Mouse (Mus musculus): ENCODE results near the gene Ttc30a2. TPM values are rescaled to one million over a fixed set of nuclear protein-coding genes. Genes with fewer than 3 reads are reported as not detected.
A peak's percentile ranks its signal among the peaks of the same experiment; 100 is the strongest.
"Not testable (repeated sequence)": the region's sequence is repeated elsewhere in the genome, so short reads cannot be mapped to it uniquely, and the experiment has no call there.

Ttc30a2 gene
- polyA plus RNA-seq, 1 experiment from 2014 or later, result 0.15 TPM

- Histone ChIP-seq H3K9ac (ENCODE audit: low read depth, low read length) (no peak overlapping the region), H3K4me3 (ENCODE audit: low read length) (no peak overlapping the region), H3K4me2 (ENCODE audit: low read depth, low read length) (no peak overlapping the region), H3K27ac (ENCODE audit: low read length) (no peak overlapping the region), H3K9me3 (ENCODE audit: control insufficient read depth, low read length) (0 out of 2 replicates have a peak, but pooled peaks cover 5% of the 10 kb centered on the region), H3K36me3 (ENCODE audit: control insufficient read depth, insufficient read depth, low read length) (no peaks in the 10 kb centered on the region), H3K4me1 (ENCODE audit: control insufficient read depth, insufficient read depth, low read length) (0 out of 2 replicates have a peak, but pooled peaks cover 2% of the 10 kb centered on the region), H3K27me3 (replicated peaks; ENCODE audit: control insufficient read depth, insufficient read depth, low read length) (no peaks in the 10 kb centered on the region)
- WGBS, result 75% methylated on average over 3 of the region's 3 CpGs
- ATAC-seq, result no peak
These were observed 5.9 kb upstream of the Ttc30a2 start for GRCm38 (mm10) chr2:75983847-75984246.

DNA sequence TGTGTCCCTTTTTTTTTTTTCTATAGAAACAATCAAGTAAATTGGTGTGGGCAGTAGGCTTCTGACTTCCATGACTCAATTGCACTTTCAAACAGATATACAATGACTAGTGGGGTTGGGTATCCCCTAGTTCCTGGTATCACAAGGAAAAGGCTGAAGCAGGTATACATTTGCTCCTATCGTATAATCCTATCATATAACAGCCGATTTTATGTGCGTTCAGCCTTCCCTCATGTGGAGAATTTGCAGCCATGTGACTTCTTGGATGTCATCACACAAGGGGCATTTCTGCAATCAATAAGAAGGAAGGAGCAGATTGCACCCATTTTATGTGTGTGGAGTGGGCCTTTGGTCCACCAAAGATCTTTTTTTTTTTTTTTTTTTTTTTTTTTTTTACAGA lies 5.1 kb upstream of the Ttc30a2 start:
- Histone ChIP-seq H3K4me2 (ENCODE audit: low read depth, low read length) (no peak overlapping the region), H3K9me3 (ENCODE audit: control insufficient read depth, low read length) (0 out of 2 replicates have a peak, but pooled peaks cover 5% of the 10 kb centered on the region), H3K4me1 (ENCODE audit: control insufficient read depth, insufficient read depth, low read length) (0 out of 2 replicates have a peak, but pooled peaks cover 2% of the 10 kb centered on the region), H3K27ac (ENCODE audit: low read length) (no peak overlapping the region), H3K27me3 (replicated peaks; ENCODE audit: control insufficient read depth, insufficient read depth, low read length) (no peaks in the 10 kb centered on the region), H3K9ac (ENCODE audit: low read depth, low read length) (no peak overlapping the region), H3K4me3 (ENCODE audit: low read length) (no peak overlapping the region), H3K36me3 (ENCODE audit: control insufficient read depth, insufficient read depth, low read length) (no peaks in the 10 kb centered on the region)
- WGBS, result 95% methylated on average over 3 of the region's 3 CpGs
- no peak for ATAC-seq

DNA sequence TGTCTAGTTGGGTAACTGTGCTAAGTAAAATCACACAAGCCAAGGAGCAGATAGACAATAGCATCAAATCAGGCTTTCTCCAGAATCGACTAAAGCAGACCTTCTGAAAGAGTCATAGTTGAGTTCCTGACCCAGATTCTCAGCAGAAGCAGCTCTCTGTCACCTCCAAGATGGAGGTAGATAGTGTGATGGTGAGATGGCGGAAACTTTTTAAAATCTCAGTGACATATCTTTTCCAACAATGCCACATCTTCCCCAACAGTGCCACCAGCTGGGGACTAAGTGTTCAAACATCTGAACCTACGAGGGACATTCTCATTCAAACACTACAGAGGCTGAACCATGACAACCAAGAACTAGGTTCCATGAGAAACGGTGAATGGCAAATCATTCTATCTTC lies 4.7 kb upstream of the Ttc30a2 start:
- Histone ChIP-seq H3K9me3 (ENCODE audit: control insufficient read depth, low read length) (0 out of 2 replicates have a peak, but pooled peaks cover 5% of the 10 kb centered on the region), H3K9ac (ENCODE audit: low read depth, low read length) (no peak overlapping the region), H3K27ac (ENCODE audit: low read length) (no peak overlapping the region), H3K36me3 (ENCODE audit: control insufficient read depth, insufficient read depth, low read length) (no peaks in the 10 kb centered on the region), H3K4me3 (ENCODE audit: low read length) (no peak overlapping the region), H3K27me3 (replicated peaks; ENCODE audit: control insufficient read depth, insufficient read depth, low read length) (no peaks in the 10 kb centered on the region), H3K4me2 (ENCODE audit: low read depth, low read length) (no peak overlapping the region), H3K4me1 (ENCODE audit: control insufficient read depth, insufficient read depth, low read length) (0 out of 2 replicates have a peak, but pooled peaks cover 2% of the 10 kb centered on the region)
- 96% methylated on average over 4 of the region's 4 CpGs for WGBS
- no peak for ATAC-seq

DNA sequence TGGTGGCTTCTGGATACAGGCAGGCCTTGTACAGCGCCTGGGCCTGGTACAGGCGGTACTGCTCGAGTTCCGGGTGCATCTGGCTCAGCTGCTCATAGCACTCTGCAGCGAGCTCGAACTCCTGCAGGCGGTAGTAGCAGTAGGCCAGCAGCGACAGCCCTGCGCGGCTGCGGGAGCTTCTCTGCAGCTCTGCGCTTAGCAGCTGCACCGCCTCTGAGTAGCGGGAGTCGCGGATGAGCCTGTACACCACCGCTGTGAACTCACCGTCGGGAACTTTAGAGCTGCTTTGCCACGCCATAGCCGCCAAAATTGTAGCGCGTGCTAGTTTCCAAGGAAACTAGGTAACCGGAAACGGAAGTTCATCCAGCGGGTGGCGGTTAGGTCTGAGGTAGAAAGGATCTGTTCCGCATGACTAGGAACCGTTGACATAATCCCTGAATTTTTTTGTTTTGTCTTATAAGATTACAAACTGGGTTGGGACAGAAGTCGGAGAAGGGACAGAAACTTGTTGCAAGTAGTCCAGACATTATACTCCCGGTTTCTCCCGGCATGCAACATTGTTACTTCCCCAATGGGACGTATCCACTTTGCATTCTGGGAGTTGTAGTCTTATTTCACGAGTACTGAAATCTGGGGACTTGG lies 3.6 kb upstream of the Ttc30a2 start, which contains the start of gene Ttc30a1:
TSS of gene Ttc30a1 (minus strand) at position 528 of the 642 bp plus-strand sequence.
- H3K27me3 ChIP-seq (replicated peaks; ENCODE audit: control insufficient read depth, insufficient read depth, low read length); H3K36me3 ChIP-seq (ENCODE audit: control insufficient read depth, insufficient read depth, low read length); H3K4me1 ChIP-seq (ENCODE audit: control insufficient read depth, insufficient read depth, low read length); H3K9me3 ChIP-seq (ENCODE audit: control insufficient read depth, low read length); H3K27ac ChIP-seq (ENCODE audit: low read length): not testable (repeated sequence)
- Histone ChIP-seq H3K4me3 (ENCODE audit: low read length) (peak within 1 kb of the TSS; percentile 57), H3K9ac (ENCODE audit: low read depth, low read length) (peak within 1 kb of the TSS; percentile 71), H3K4me2 (ENCODE audit: low read depth, low read length) (peak within 1 kb of the TSS; percentile 64)
- peak; percentile 77 for ATAC-seq
- 3% methylated on average over 29 of the region's 34 CpGs for WGBS

DNA sequence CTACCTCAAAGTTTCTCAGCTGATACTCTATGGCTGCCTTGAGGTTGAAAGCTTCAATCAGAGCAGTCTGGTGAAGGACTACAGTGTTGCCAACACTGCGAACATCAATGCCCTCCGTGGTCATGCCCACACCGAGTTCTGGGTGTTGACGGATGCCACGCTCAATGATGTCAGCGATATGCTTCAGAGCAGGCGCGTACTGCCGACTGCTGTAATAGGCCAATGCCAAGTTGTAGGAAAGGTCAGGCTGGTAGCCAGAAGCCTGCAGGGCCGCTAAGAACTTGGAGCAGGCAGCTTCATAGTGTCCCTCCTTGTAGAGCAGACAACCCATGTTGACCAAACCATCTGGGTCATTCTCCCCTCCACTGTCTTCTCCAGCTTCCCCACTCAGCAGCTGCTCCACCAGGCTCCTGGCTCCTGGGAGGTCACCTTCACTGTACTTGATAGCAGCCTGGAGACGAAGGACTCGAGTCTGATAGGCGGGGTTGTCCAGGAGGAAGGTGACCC lies 3.0 kb upstream of the Ttc30a2 start:
- not testable (repeated sequence) for H3K27me3 ChIP-seq (replicated peaks; ENCODE audit: control insufficient read depth, insufficient read depth, low read length); H3K9me3 ChIP-seq (ENCODE audit: control insufficient read depth, low read length); H3K36me3 ChIP-seq (ENCODE audit: control insufficient read depth, insufficient read depth, low read length); H3K4me1 ChIP-seq (ENCODE audit: control insufficient read depth, insufficient read depth, low read length); H3K27ac ChIP-seq (ENCODE audit: low read length); H3K9ac ChIP-seq (ENCODE audit: low read depth, low read length); ATAC-seq
- Histone ChIP-seq H3K4me2 (ENCODE audit: low read depth, low read length) (peak overlapping the region; percentile 64), H3K4me3 (ENCODE audit: low read length) (peak overlapping the region; percentile 57)
- WGBS, result 93% methylated on average over 13 of the region's 13 CpGs

- H3K27ac ChIP-seq (ENCODE audit: low read length); H3K9ac ChIP-seq (ENCODE audit: low read depth, low read length); H3K27me3 ChIP-seq (replicated peaks; ENCODE audit: control insufficient read depth, insufficient read depth, low read length); H3K36me3 ChIP-seq (ENCODE audit: control insufficient read depth, insufficient read depth, low read length); H3K4me1 ChIP-seq (ENCODE audit: control insufficient read depth, insufficient read depth, low read length); H3K9me3 ChIP-seq (ENCODE audit: control insufficient read depth, low read length); ATAC-seq; H3K4me2 ChIP-seq (ENCODE audit: low read depth, low read length); H3K4me3 ChIP-seq (ENCODE audit: low read length): not testable (repeated sequence)
- 82% methylated on average over 2 of the region's 2 CpGs for WGBS
These were observed 1.9 kb downstream of the Ttc30a2 start for GRCm38 (mm10) chr2:75976070-75976469.

DNA sequence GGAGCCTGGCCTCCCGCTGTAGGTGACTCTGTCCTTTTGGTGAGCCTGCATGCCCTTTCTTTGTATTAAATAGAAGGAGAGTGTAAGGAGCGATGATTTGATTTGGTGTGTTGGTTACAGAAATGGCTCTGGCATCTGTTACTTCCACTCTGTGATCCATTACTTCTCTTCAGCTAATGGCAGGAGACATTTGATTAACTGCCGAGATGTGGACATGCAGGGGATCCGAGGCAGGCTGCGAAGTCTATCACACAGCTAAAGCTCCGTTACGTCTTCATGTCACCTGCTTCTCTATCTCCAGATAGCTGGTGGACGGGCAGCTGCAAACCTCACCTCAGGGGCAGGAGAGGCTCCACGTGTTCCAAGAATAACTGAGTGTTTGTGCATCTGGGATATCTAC lies 3.8 kb downstream of the Ttc30a2 start:
- 65% methylated on average over 9 of the region's 9 CpGs for WGBS
- ATAC-seq, result no peak
- Histone ChIP-seq H3K9me3 (ENCODE audit: control insufficient read depth, low read length) (no peaks in the 10 kb centered on the region), H3K36me3 (ENCODE audit: control insufficient read depth, insufficient read depth, low read length) (no peaks in the 10 kb centered on the region), H3K9ac (ENCODE audit: low read depth, low read length) (no peak overlapping the region), H3K4me2 (ENCODE audit: low read depth, low read length) (no peak overlapping the region), H3K27ac (ENCODE audit: low read length) (no peak overlapping the region), H3K4me1 (ENCODE audit: control insufficient read depth, insufficient read depth, low read length) (no peaks in the 10 kb centered on the region), H3K4me3 (ENCODE audit: low read length) (no peak overlapping the region), H3K27me3 (replicated peaks; ENCODE audit: control insufficient read depth, insufficient read depth, low read length) (no peaks in the 10 kb centered on the region)

GRCm38 (mm10) chr2:75964972-75965371 lies 13.0 kb downstream of the Ttc30a2 start:
- peak; percentile 37; the same call in 1 of the 2 replicates for ATAC-seq

DNA sequence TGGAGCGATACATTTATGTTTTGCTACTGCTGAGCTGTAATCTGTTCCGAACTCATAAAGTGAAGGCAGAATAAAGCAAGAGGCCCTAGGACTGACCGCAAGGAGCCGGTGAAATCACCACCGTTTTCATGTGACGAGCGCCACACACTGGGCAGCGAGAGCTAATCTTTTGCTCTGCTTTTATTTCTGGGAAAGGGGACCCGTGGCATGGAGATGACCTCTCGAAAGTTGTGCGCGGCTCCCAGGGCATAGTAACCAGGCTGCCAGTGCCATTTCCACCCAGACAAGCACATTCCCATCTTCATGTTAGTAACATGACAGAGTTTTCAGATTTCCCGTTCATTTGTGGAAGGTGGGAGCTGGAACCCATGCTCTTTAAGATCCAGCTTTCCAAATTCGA lies 13.5 kb downstream of the Ttc30a2 start:
- peak; percentile 60; the same call in 1 of the 2 replicates for ATAC-seq
- WGBS, result 11% methylated on average over 14 of the region's 14 CpGs
- Histone ChIP-seq H3K9me3 (ENCODE audit: control insufficient read depth, low read length) (no peaks in the 10 kb centered on the region), H3K27me3 (replicated peaks; ENCODE audit: control insufficient read depth, insufficient read depth, low read length) (no peaks in the 10 kb centered on the region), H3K36me3 (ENCODE audit: control insufficient read depth, insufficient read depth, low read length) (no peaks in the 10 kb centered on the region), H3K4me1 (ENCODE audit: control insufficient read depth, insufficient read depth, low read length) (peaks cover 18% of the 10 kb centered on the region), H3K4me2 (ENCODE audit: low read depth, low read length) (peak overlapping the region; percentile 45), H3K27ac (ENCODE audit: low read length) (no peak overlapping the region), H3K9ac (ENCODE audit: low read depth, low read length) (no peak overlapping the region), H3K4me3 (ENCODE audit: low read length) (peak overlapping the region; percentile 25)

More at GRCm38 (mm10) chr2:75964972-75965371, 13.0 kb downstream of the Ttc30a2 start:
- Histone ChIP-seq H3K36me3 (ENCODE audit: control insufficient read depth, insufficient read depth, low read length) (no peaks in the 10 kb centered on the region), H3K4me3 (ENCODE audit: low read length) (peak overlapping the region; percentile 25), H3K27ac (ENCODE audit: low read length) (no peak overlapping the region), H3K9me3 (ENCODE audit: control insufficient read depth, low read length) (no peaks in the 10 kb centered on the region), H3K27me3 (replicated peaks; ENCODE audit: control insufficient read depth, insufficient read depth, low read length) (no peaks in the 10 kb centered on the region), H3K4me1 (ENCODE audit: control insufficient read depth, insufficient read depth, low read length) (peaks cover 14% of the 10 kb centered on the region), H3K9ac (ENCODE audit: low read depth, low read length) (no peak overlapping the region), H3K4me2 (ENCODE audit: low read depth, low read length) (peak overlapping the region; percentile 45)
- WGBS, result 18% methylated on average over 5 of the region's 5 CpGs

Measured in intestine, embryonic 16.5 days (tissue).